Mouse (Mus musculus): Measurements from ENCODE around the gene Acad11.

DNA sequence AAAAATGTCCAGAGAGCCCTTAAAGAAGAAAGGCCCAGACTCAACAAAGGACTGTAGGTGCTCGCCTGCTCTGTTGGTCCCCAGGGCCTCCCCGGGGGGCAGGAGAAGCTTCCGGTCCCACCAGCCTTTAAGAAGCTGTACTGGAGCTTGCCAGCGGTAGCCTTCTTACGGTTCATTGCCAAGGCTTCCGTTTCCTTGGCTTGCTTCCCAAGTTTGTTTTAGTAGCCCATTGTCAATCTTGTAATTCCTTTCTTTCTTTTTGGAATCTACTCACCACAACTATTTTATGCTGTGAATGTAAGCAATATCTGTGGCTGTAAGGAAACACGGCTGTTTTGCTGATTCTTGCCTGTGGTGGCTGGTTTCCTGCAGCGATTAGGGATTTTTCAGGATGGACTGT is 25.4 kb downstream of the Acad11 start:
- TF ChIP-seq USF1 (IDR thresholded peaks at IDR 0.05; ENCODE audit: low read depth) (no peak), POLR2A (IDR thresholded peaks at IDR 0.05; ENCODE audit: insufficient read length, low read depth) (no peak)
